Mouse (Mus musculus): ENCODE measurements around the gene Adgrg3. TPM values are rescaled to one million over a fixed set of nuclear protein-coding genes. Genes with fewer than 3 reads are reported as not detected.

Adgrg3 gene
- polyA plus RNA-seq, 1 experiment = 0.16 TPM

GRCm38 (mm10) chr8:94988619-94989018, 28.9 kb upstream of the Adgrg3 start:
- Histone ChIP-seq H3K27me3 (ENCODE audit: control insufficient read depth, insufficient read depth, low read length) (no peaks in the 10 kb centered on the region), H3K4me3 (replicated peaks; ENCODE audit: insufficient read depth, low read depth, low read length) (no peak overlapping the region), H3K27ac (ENCODE audit: insufficient read depth, low read length) (no peak overlapping the region), H3K4me1 (ENCODE audit: control insufficient read depth, insufficient read depth, low read length) (peaks cover 60% of the 10 kb centered on the region)
- DNase-seq = no peak
- 90% methylated on average over 6 of the region's 6 CpGs for WGBS
- TF ChIP-seq POLR2A (IDR thresholded peaks at IDR 0.05; ENCODE audit: borderline replicate concordance, insufficient read depth, low read length) (no peak), CTCF (IDR thresholded peaks at IDR 0.05; ENCODE audit: borderline replicate concordance, insufficient read depth, low read depth, low read length) (no peak)

- peaks cover 55% of the 10 kb centered on the region for H3K4me1 ChIP-seq (ENCODE audit: control insufficient read depth, insufficient read depth, low read length)
- WGBS = 16% methylated on average over 4 of the region's 4 CpGs
- H3K27ac ChIP-seq (ENCODE audit: insufficient read depth, low read length) = no peak overlapping the region
- peak; percentile 69 to 73 for DNase-seq
- H3K27me3 ChIP-seq (ENCODE audit: control insufficient read depth, insufficient read depth, low read length) = no peaks in the 10 kb centered on the region
- no peak for TF ChIP-seq POLR2A (IDR thresholded peaks at IDR 0.05; ENCODE audit: borderline replicate concordance, insufficient read depth, low read length)
- no peak for TF ChIP-seq CTCF (IDR thresholded peaks at IDR 0.05; ENCODE audit: borderline replicate concordance, insufficient read depth, low read depth, low read length)
- no peak overlapping the region for H3K4me3 ChIP-seq (replicated peaks; ENCODE audit: insufficient read depth, low read depth, low read length)
These were observed 27.8 kb upstream of the Adgrg3 start for GRCm38 (mm10) chr8:94989711-94990110.

- H3K27me3 ChIP-seq (ENCODE audit: control insufficient read depth, insufficient read depth, low read length) = no peaks in the 10 kb centered on the region
- no peak overlapping the region for H3K27ac ChIP-seq (ENCODE audit: insufficient read depth, low read length)
- H3K4me3 ChIP-seq (replicated peaks; ENCODE audit: insufficient read depth, low read depth, low read length) = no peak overlapping the region
- H3K4me1 ChIP-seq (ENCODE audit: control insufficient read depth, insufficient read depth, low read length) = peaks cover 55% of the 10 kb centered on the region
- DNase-seq = no peak
- 75% methylated on average over 11 of the region's 11 CpGs for WGBS
- TF ChIP-seq POLR2A (IDR thresholded peaks at IDR 0.05; ENCODE audit: borderline replicate concordance, insufficient read depth, low read length) (no peak), CTCF (IDR thresholded peaks at IDR 0.05; ENCODE audit: borderline replicate concordance, insufficient read depth, low read depth, low read length) (no peak)
These were observed 26.7 kb upstream of the Adgrg3 start for GRCm38 (mm10) chr8:94990598-94991453.

GRCm38 (mm10) chr8:94991454-94991994, 26.0 kb upstream of the Adgrg3 start:
- Histone ChIP-seq H3K27me3 (ENCODE audit: control insufficient read depth, insufficient read depth, low read length) (no peaks in the 10 kb centered on the region), H3K4me1 (ENCODE audit: control insufficient read depth, insufficient read depth, low read length) (peaks cover 51% of the 10 kb centered on the region), H3K4me3 (replicated peaks; ENCODE audit: insufficient read depth, low read depth, low read length) (no peak overlapping the region), H3K27ac (ENCODE audit: insufficient read depth, low read length) (no peak overlapping the region; the same call in 1 of the 2 replicates)
- WGBS = 75% methylated on average over 9 of the region's 9 CpGs
- TF ChIP-seq CTCF (IDR thresholded peaks at IDR 0.05; ENCODE audit: borderline replicate concordance, insufficient read depth, low read depth, low read length) = no peak
- no peak for TF ChIP-seq POLR2A (IDR thresholded peaks at IDR 0.05; ENCODE audit: borderline replicate concordance, insufficient read depth, low read length)
- DNase-seq = no peak

GRCm38 (mm10) chr8:94992010-94992409, 25.5 kb upstream of the Adgrg3 start:
- H3K4me1 ChIP-seq (ENCODE audit: control insufficient read depth, insufficient read depth, low read length) = peaks cover 47% of the 10 kb centered on the region
- no peak overlapping the region; the same call in 1 of the 2 replicates for H3K27ac ChIP-seq (ENCODE audit: insufficient read depth, low read length)
- TF ChIP-seq CTCF (IDR thresholded peaks at IDR 0.05; ENCODE audit: borderline replicate concordance, insufficient read depth, low read depth, low read length) (no peak), POLR2A (IDR thresholded peaks at IDR 0.05; ENCODE audit: borderline replicate concordance, insufficient read depth, low read length) (no peak)
- DNase-seq = no peak
- no peak overlapping the region for H3K4me3 ChIP-seq (replicated peaks; ENCODE audit: insufficient read depth, low read depth, low read length)
- 72% methylated on average over 4 of the region's 4 CpGs for whole genome bisulfite sequencing
- H3K27me3 ChIP-seq (ENCODE audit: control insufficient read depth, insufficient read depth, low read length) = no peaks in the 10 kb centered on the region

GRCm38 (mm10) chr8:94992534-94992933, 25.0 kb upstream of the Adgrg3 start:
- Histone ChIP-seq H3K27ac (ENCODE audit: insufficient read depth, low read length) (peak overlapping the region; percentile 12; the same call in 1 of the 2 replicates), H3K4me3 (replicated peaks; ENCODE audit: insufficient read depth, low read depth, low read length) (no peak overlapping the region), H3K27me3 (ENCODE audit: control insufficient read depth, insufficient read depth, low read length) (no peaks in the 10 kb centered on the region), H3K4me1 (ENCODE audit: control insufficient read depth, insufficient read depth, low read length) (peaks cover 47% of the 10 kb centered on the region)
- 30% methylated on average over 5 of the region's 5 CpGs for WGBS
- peak; percentile 54 to 73 for DNase-seq
- TF ChIP-seq CTCF (IDR thresholded peaks at IDR 0.05; ENCODE audit: borderline replicate concordance, insufficient read depth, low read depth, low read length) (no peak), POLR2A (IDR thresholded peaks at IDR 0.05; ENCODE audit: borderline replicate concordance, insufficient read depth, low read length) (no peak)

GRCm38 (mm10) chr8:94992996-94993724, 24.3 kb upstream of the Adgrg3 start:
- Histone ChIP-seq H3K4me1 (ENCODE audit: control insufficient read depth, insufficient read depth, low read length) (peaks cover 50% of the 10 kb centered on the region), H3K27me3 (ENCODE audit: control insufficient read depth, insufficient read depth, low read length) (no peaks in the 10 kb centered on the region), H3K27ac (ENCODE audit: insufficient read depth, low read length) (peak overlapping the region; percentile 12; the same call in 1 of the 2 replicates), H3K4me3 (replicated peaks; ENCODE audit: insufficient read depth, low read depth, low read length) (no peak overlapping the region)
- 52% methylated on average over 9 of the region's 9 CpGs for WGBS
- TF ChIP-seq POLR2A (IDR thresholded peaks at IDR 0.05; ENCODE audit: borderline replicate concordance, insufficient read depth, low read length) (no peak), CTCF (IDR thresholded peaks at IDR 0.05; ENCODE audit: borderline replicate concordance, insufficient read depth, low read depth, low read length) (no peak)
- DNase-seq = peak in 1 of 2 experiments; percentile 35

Measured in cerebellum, adult 2 months (tissue).